In the genomic region with DNA sequence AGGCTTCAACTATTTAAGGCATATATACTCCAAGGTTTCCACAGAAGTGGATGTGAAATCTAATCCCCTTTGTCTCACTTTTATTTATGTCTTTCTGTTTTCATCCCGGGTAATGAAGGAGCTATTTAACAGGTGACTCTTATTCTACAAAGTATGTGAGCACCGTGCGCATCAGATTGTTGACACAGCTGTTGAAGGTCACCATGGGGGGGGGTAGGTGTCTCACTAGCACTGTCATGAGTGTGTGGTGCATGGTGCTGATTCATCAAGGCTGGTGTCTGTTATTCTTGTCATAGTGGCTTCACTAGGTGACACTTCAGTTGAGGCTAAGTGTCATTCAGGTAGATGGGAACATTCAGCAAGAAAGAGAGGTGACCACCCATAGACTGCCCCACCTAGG, we compare ENCODE assay signal across 16 mouse cellular contexts.
"Had no signal": no experiment of that assay in that cellular context is flagged by ENCODE, and none has a peak within 500 bp of the region (broad histone marks: within the 10 kb centered on the region; RNA-seq: fewer than 3 reads in every experiment).

No protein-coding gene starts in this region.

- DNase-seq: liver, postnatal 0 days; lung, embryonic 14.5 days; lung, postnatal 14 days; lung, postnatal 36 days; right cerebral cortex, postnatal 14 days; thymus, adult 2 months; thymus, postnatal 25 days; thymus, postnatal 4 days had no signal

- H3K4me3 ChIP-seq: megakaryocyte, embryonic 14.5 days; midbrain, embryonic 13.5 days; midbrain, embryonic 15.5 days; neural tube, embryonic 12.5 days; stomach, embryonic 15.5 days had no signal

- ATAC-seq: liver, postnatal 0 days; midbrain, embryonic 13.5 days; midbrain, embryonic 15.5 days had no signal

- H3K36me3 ChIP-seq: midbrain, embryonic 13.5 days; midbrain, embryonic 15.5 days; neural tube, embryonic 12.5 days; stomach, embryonic 15.5 days had no signal

- H3K9me3 ChIP-seq: midbrain, embryonic 13.5 days; midbrain, embryonic 15.5 days; neural tube, embryonic 12.5 days; stomach, embryonic 15.5 days had no signal

- H3K27ac ChIP-seq: macrophage; midbrain, embryonic 13.5 days; midbrain, embryonic 15.5 days; neural tube, embryonic 12.5 days; stomach, embryonic 15.5 days; stomach, postnatal 0 days had no signal

- H3K27me3 ChIP-seq: megakaryocyte, embryonic 14.5 days; midbrain, embryonic 13.5 days; midbrain, embryonic 15.5 days; neural tube, embryonic 12.5 days; stomach, embryonic 15.5 days had no signal

- H3K4me1 ChIP-seq: megakaryocyte, embryonic 14.5 days; midbrain, embryonic 13.5 days; midbrain, embryonic 15.5 days; neural tube, embryonic 12.5 days; stomach, embryonic 15.5 days had no signal

- H3K4me2 ChIP-seq: lung, embryonic 14.5 days; midbrain, embryonic 11.5 days; midbrain, embryonic 13.5 days; midbrain, embryonic 15.5 days; neural tube, embryonic 12.5 days; stomach, embryonic 15.5 days had no signal

- H3K9ac ChIP-seq: liver, postnatal 0 days; lung, embryonic 14.5 days; midbrain, embryonic 13.5 days; midbrain, embryonic 15.5 days; neural tube, embryonic 12.5 days; stomach, embryonic 15.5 days had no signal
